In the genomic region with DNA sequence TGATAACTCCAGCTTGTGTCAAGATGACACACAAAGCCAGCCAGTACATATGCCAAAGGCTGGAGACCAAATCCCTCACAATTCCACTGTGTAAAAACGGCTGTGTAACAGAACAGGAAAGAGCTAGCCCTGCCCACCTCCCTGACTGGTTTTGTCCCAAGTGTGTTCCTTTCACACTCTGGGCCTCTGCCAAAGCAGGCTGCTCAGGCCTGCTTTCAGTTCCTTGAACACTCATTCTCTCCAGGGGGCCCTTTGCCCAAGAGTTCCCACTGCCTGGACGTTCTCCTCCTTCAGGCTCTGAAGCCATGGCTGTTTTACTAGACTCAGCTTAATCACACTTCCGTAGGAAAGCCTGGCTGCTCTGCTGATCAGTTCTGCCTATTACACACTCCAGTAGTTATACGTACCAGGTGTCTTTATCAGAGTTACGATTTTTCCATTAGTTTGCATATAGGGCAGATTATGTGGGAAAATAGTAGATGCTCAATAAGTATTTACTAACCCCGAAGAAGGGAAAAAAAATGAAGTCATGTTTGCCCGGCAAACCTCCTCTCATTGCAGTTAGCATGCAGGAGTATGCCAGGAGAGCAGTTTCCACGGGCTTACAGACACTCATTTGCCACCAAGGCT, we compare ENCODE assay signal across 10 mouse cellular contexts.
DNase-seq lines count a peak whose midpoint lies in the region; ATAC-seq and TF ChIP-seq lines count a peak whose summit lies in the region.
"Had no signal": no experiment of that assay in that cellular context is flagged by ENCODE, and none has a peak within 500 bp of the region (broad histone marks: within the 10 kb centered on the region; RNA-seq: fewer than 3 reads in every experiment).

No protein-coding gene starts in this region.

- in situ Hi-C loops in Patski (cut with MboI; ENCODE audit: low pct_unique_long_range_greater_than_20kb) = loop anchor here (10.0 kb wide), 3 partner anchors 115 to 575 kb away; partner anchors contain the start of genes Ercc8 and Ndufaf2

- POLR2A ChIA-PET in Patski (lab: Charles Lee) = no interaction called here

- no peaks in the 10 kb centered on the region for H3K27me3 ChIP-seq in Patski
- H3K27me3 ChIP-seq in heart, embryonic 10.5 days (ENCODE audit: insufficient read depth, poor library complexity, severe bottlenecking) = peaks cover 76% of the 10 kb centered on the region
- no peaks in the 10 kb centered on the region for H3K27me3 ChIP-seq in limb, embryonic 14.5 days (ENCODE audit: control insufficient read depth, insufficient read depth, low read length)
- no peaks in the 10 kb centered on the region for H3K27me3 ChIP-seq in thymus, adult 2 months (ENCODE audit: control insufficient read depth, insufficient read depth, low read length)
- H3K27me3 ChIP-seq: megakaryocyte, embryonic 14.5 days had no signal

- H3K27ac ChIP-seq in heart, embryonic 10.5 days = peak overlapping the region; percentile 36; the same call in 1 of the 2 replicates
- 0 out of 2 replicates have a peak overlapping the region, but pooled peaks have one; percentile 52 for H3K27ac ChIP-seq in limb, embryonic 14.5 days (replicated peaks; ENCODE audit: low read depth, low read length)
- no peak overlapping the region for H3K27ac ChIP-seq in thymus, adult 2 months (ENCODE audit: control insufficient read depth, insufficient read depth, low read length)

- peak; percentile 51 for ATAC-seq in Patski
- no peak for ATAC-seq in limb, embryonic 14.5 days (ENCODE audit: low FRiP score, low read depth)

- 61% methylated on average over 8 of the region's 8 CpGs for WGBS in heart, embryonic 10.5 days
- 23% methylated on average over 8 of the region's 8 CpGs for WGBS in limb, embryonic 14.5 days
- WGBS in thymus, adult 2 months = 85% methylated on average over 8 of the region's 8 CpGs

- DNase-seq in frontal cortex, postnatal 10 days (ENCODE audit: low spot score in 2 of 2) = peak; percentile 25 to 40
- DNase-seq in frontal cortex, postnatal 25 days (ENCODE audit: low spot score in 2 of 2) = no peak
- no peak for DNase-seq in Patski (ENCODE audit: low read depth, low spot score)
- peak; percentile 62 for DNase-seq in heart, embryonic 10.5 days (ENCODE audit: low spot score)
- no peak for DNase-seq in limb, embryonic 14.5 days (ENCODE audit: low spot score)
- DNase-seq in spleen, adult 12 weeks (ENCODE audit: low spot score) = no peak
- DNase-seq in cerebellum, adult 18-20 months = no peak
- no peak for DNase-seq in thymus, adult 2 months

- H3K4me3 ChIP-seq in heart, embryonic 10.5 days = no peak overlapping the region
- no peak overlapping the region for H3K4me3 ChIP-seq in limb, embryonic 14.5 days (replicated peaks; ENCODE audit: low read length)
- no peak overlapping the region for H3K4me3 ChIP-seq in thymus, adult 2 months (ENCODE audit: control insufficient read depth, insufficient read depth, low read length)
- H3K4me3 ChIP-seq: erythroblast, embryonic 14.5 days; megakaryocyte, embryonic 14.5 days had no signal

- no peak for TF ChIP-seq CTCF in Patski (IDR thresholded peaks at IDR 0.05)
- no peak for TF ChIP-seq CTCF in thymus, adult 2 months (IDR thresholded peaks at IDR 0.05; ENCODE audit: borderline replicate concordance, control insufficient read depth, extremely low read depth, insufficient read depth, low read length, poor library complexity)

- H3K4me1 ChIP-seq in heart, embryonic 10.5 days = peaks cover 24% of the 10 kb centered on the region
- H3K4me1 ChIP-seq in limb, embryonic 14.5 days (ENCODE audit: control insufficient read depth, insufficient read depth, low read length) = peaks cover 11% of the 10 kb centered on the region
- peaks cover 6% of the 10 kb centered on the region for H3K4me1 ChIP-seq in thymus, adult 2 months (replicated peaks; ENCODE audit: control insufficient read depth, insufficient read depth, low read length)

- CTCF ChIA-PET in Patski (lab: Charles Lee) = no interaction called here

- no peak for TF ChIP-seq POLR2A in limb, embryonic 14.5 days (IDR thresholded peaks at IDR 0.05; ENCODE audit: borderline replicate concordance, extremely low read depth, insufficient read depth, insufficient read length)
- no peak for TF ChIP-seq POLR2A in thymus, adult 2 months (IDR thresholded peaks at IDR 0.05; ENCODE audit: control insufficient read depth, extremely low read depth, insufficient read depth, low read length, poor library complexity)

- H3K4me2 ChIP-seq in limb, embryonic 14.5 days (replicated peaks; ENCODE audit: low read depth, low read length, severe bottlenecking) = no peak overlapping the region

- no peak overlapping the region for H3K9ac ChIP-seq in limb, embryonic 14.5 days (ENCODE audit: low read depth, low read length, severe bottlenecking)

- no peaks in the 10 kb centered on the region for H3K36me3 ChIP-seq in heart, embryonic 10.5 days
- H3K36me3 ChIP-seq in limb, embryonic 14.5 days (ENCODE audit: control insufficient read depth, insufficient read depth, low read length) = no peaks in the 10 kb centered on the region
- no peaks in the 10 kb centered on the region for H3K36me3 ChIP-seq in thymus, adult 2 months (ENCODE audit: control insufficient read depth, insufficient read depth, low read length)

- H3K9me3 ChIP-seq in heart, embryonic 10.5 days = no peaks in the 10 kb centered on the region
- no peaks in the 10 kb centered on the region for H3K9me3 ChIP-seq in limb, embryonic 14.5 days (ENCODE audit: control insufficient read depth, low read length)

Comparison
In these comparisons a context has a peak if more than half of its experiments do, and no peak if none do; other contexts are left out.
1. DNase-seq: peak in frontal cortex, postnatal 10 days (2 of 2) and heart, embryonic 10.5 days (single experiment); none in frontal cortex, postnatal 25 days (0 of 2), Patski (single experiment), limb, embryonic 14.5 days (single experiment), spleen, adult 12 weeks (single experiment), cerebellum, adult 18-20 months (0 of 2) and thymus, adult 2 months (single experiment).